Mouse (Mus musculus): ENCODE measurements around the gene Pigf. TPM values are rescaled to one million over a fixed set of nuclear protein-coding genes. Genes with fewer than 3 reads are reported as not detected.

The Pigf gene
- polyA plus RNA-seq, 1 experiment = 16.4 TPM

Other genes starting within 250 kb of the Pigf start
- gene Tmem247, start 108.1 kb downstream of the Pigf start, polyA plus RNA-seq (2012; rRNA removed) = not detected in 2 replicates
- gene Atp6v1e2, start 77.5 kb downstream of the Pigf start, polyA plus RNA-seq (2012; rRNA removed) = not detected in 2 replicates
- 13.9 and 20.5 TPM in 2 replicates for gene Rhoq, start 62.3 kb downstream of the Pigf start, polyA plus RNA-seq (2012; rRNA removed)
- gene Cript, start 144 bp upstream of the Pigf start, polyA plus RNA-seq (2012; rRNA removed) = 18.6 and 20.5 TPM in 2 replicates
- 3.6 and 3.7 TPM in 2 replicates for gene Socs5, start 82.3 kb upstream of the Pigf start, polyA plus RNA-seq (2012; rRNA removed)
- gene Mcfd2, start 240.5 kb upstream of the Pigf start, polyA plus RNA-seq (2012; rRNA removed) = 153 and 176 TPM in 2 replicates